Mouse (Mus musculus): ENCODE results near the gene Tm7sf2.

The Tm7sf2 gene

GRCm38 (mm10) chr19:6067724-6068415, at the start of gene Tm7sf2:
Tm7sf2 (minus strand) TSS chr19:6068373.
- DNase-seq (ENCODE audit: low spot score) = peak; percentile 91

GRCm38 (mm10) chr19:6117346-6117985, 49.3 kb upstream of the Tm7sf2 start:
- no peak for DNase-seq (ENCODE audit: low spot score)

- DNase-seq (ENCODE audit: low spot score) = no peak
Measured at GRCm38 (mm10) chr19:6116113-6116850, 48.1 kb upstream of the Tm7sf2 start.

GRCm38 (mm10) chr19:6113116-6113515, 44.9 kb upstream of the Tm7sf2 start:
- no peak for DNase-seq (ENCODE audit: low spot score)

GRCm38 (mm10) chr19:6105586-6105985, 37.4 kb upstream of the Tm7sf2 start, which contains the start of gene Naaladl1:
Naaladl1 (plus strand) TSS chr19:6105782.
- DNase-seq (ENCODE audit: low spot score) = no peak

GRCm38 (mm10) chr19:6104476-6104875, 36.3 kb upstream of the Tm7sf2 start:
- no peak for DNase-seq (ENCODE audit: low spot score)

- DNase-seq (ENCODE audit: low spot score) = no peak
Measured at GRCm38 (mm10) chr19:6102169-6102853, 34.1 kb upstream of the Tm7sf2 start.

- DNase-seq (ENCODE audit: low spot score) = no peak
Measured at GRCm38 (mm10) chr19:6101186-6101585, 33.0 kb upstream of the Tm7sf2 start.

GRCm38 (mm10) chr19:6097847-6098246, 29.7 kb upstream of the Tm7sf2 start:
- no peak for DNase-seq (ENCODE audit: low spot score)

- DNase-seq (ENCODE audit: low spot score) = no peak
Measured at GRCm38 (mm10) chr19:6094119-6094518, 25.9 kb upstream of the Tm7sf2 start, which contains the start of gene AC131692.1. AC131692.1 (plus strand) TSS chr19:6094419.

GRCm38 (mm10) chr19:6088841-6089240, 20.7 kb upstream of the Tm7sf2 start:
- no peak for DNase-seq (ENCODE audit: low spot score)

- DNase-seq (ENCODE audit: low spot score) = peak; percentile 51
Measured at GRCm38 (mm10) chr19:6085417-6085879, 17.3 kb upstream of the Tm7sf2 start.

- DNase-seq (ENCODE audit: low spot score) = peak; percentile 98
Measured at GRCm38 (mm10) chr19:6084478-6085248, 16.5 kb upstream of the Tm7sf2 start, which contains the start of the genes Zfpl1 and Cdca5. Zfpl1 (minus strand) TSS chr19:6084956. Cdca5 (plus strand) TSS chr19:6084983.

GRCm38 (mm10) chr19:6082156-6082555, 14.0 kb upstream of the Tm7sf2 start, which contains the start of gene Gm28374:
Gm28374 (minus strand) TSS chr19:6082256.
- DNase-seq (ENCODE audit: low spot score) = no peak

- no peak for DNase-seq (ENCODE audit: low spot score)
Measured at GRCm38 (mm10) chr19:6079983-6080480, 11.9 kb upstream of the Tm7sf2 start, which contains the start of gene Tmem262. Tmem262 (plus strand) TSS chr19:6080033.

- DNase-seq (ENCODE audit: low spot score) = peak; percentile 88
Measured at GRCm38 (mm10) chr19:6076564-6077393, 8.6 kb upstream of the Tm7sf2 start, which contains the start of gene Vps51. Vps51 (minus strand) TSS chr19:6077231.

- no peak for DNase-seq (ENCODE audit: low spot score)
Measured at GRCm38 (mm10) chr19:6073889-6074288, 5.7 kb upstream of the Tm7sf2 start.

GRCm38 (mm10) chr19:6071261-6071660, 3.1 kb upstream of the Tm7sf2 start:
- no peak for DNase-seq (ENCODE audit: low spot score)

GRCm38 (mm10) chr19:6070571-6071250, 2.5 kb upstream of the Tm7sf2 start:
- DNase-seq (ENCODE audit: low spot score) = no peak
